Mouse (Mus musculus): Measurements from ENCODE around the gene Cdc25b.

DNA sequence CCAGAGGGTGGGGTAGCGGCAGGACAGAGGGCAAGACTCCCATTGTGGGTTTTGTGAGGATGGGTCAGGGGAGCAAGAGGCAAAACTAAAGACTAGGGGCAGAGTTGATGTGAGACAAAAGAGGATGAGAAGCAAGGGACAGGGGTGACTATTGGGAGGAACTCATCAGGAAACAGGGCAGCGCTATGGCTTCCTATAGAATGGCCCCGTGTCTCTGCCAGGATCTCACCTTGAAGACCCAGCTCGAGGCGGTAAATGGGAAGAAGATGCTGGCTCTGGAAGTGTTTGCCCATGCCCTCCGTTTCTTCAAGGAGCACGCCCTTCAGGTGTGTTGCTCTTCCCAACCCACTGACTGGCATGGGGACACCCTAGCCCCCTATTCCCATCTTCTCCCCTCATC lies 48.0 kb upstream of the Cdc25b start:
- no peak for TF ChIP-seq CTCF (IDR thresholded peaks at IDR 0.05; ENCODE audit: low read depth)
- TF ChIP-seq EP300 (IDR thresholded peaks at IDR 0.05; ENCODE audit: low read depth), result no peak

Data from liver, embryonic 14.5 days (tissue).